Comparison of ENCODE assay signal across 7 mouse cellular contexts in genomic region chr11:106256775-106257174, GRCm38 (mm10). TPM values are rescaled to one million over a fixed set of nuclear protein-coding genes. Genes with fewer than 3 reads are reported as not detected.
DNase-seq lines count a peak whose midpoint lies in the region; ATAC-seq and TF ChIP-seq lines count a peak whose summit lies in the region.

No protein-coding gene starts in this region.

- peak overlapping the region; percentile 22; the same call in 1 of the 2 replicates for H3K4me3 ChIP-seq in testis, adult 2 months (ENCODE audit: control insufficient read depth, low read depth, low read length)
- H3K4me3 ChIP-seq in forebrain, embryonic 16.5 days (replicated peaks; ENCODE audit: low read length): peak overlapping the region; percentile 78
- H3K4me3 ChIP-seq in midbrain, embryonic 13.5 days (replicated peaks): peak overlapping the region; percentile 89

- peak overlapping the region; percentile 76; the same call in 1 of the 2 replicates for H3K9ac ChIP-seq in forebrain, embryonic 16.5 days (replicated peaks; ENCODE audit: low read depth, low read length)
- peak overlapping the region; percentile 88 for H3K9ac ChIP-seq in midbrain, embryonic 13.5 days (replicated peaks)

- no peaks in the 10 kb centered on the region for H3K27me3 ChIP-seq in testis, adult 2 months (ENCODE audit: control insufficient read depth, insufficient read depth, low read length)
- H3K27me3 ChIP-seq in forebrain, embryonic 16.5 days (replicated peaks; ENCODE audit: control insufficient read depth, insufficient read depth, low read length): no peaks in the 10 kb centered on the region
- H3K27me3 ChIP-seq in midbrain, embryonic 13.5 days: no peaks in the 10 kb centered on the region

- peaks cover 3% of the 10 kb centered on the region for H3K4me1 ChIP-seq in testis, adult 2 months (ENCODE audit: control insufficient read depth, insufficient read depth, low read length)
- H3K4me1 ChIP-seq in forebrain, embryonic 16.5 days (replicated peaks; ENCODE audit: control insufficient read depth, insufficient read depth, low read length): peaks cover 22% of the 10 kb centered on the region
- peaks cover 30% of the 10 kb centered on the region for H3K4me1 ChIP-seq in midbrain, embryonic 13.5 days (replicated peaks)

- no peak for ATAC-seq in forebrain, embryonic 16.5 days
- ATAC-seq in midbrain, embryonic 13.5 days: no peak
- no peak for ATAC-seq in CD4-positive, CD25-positive, alpha-beta regulatory T cell, adult 4 months

- no peaks in the 10 kb centered on the region for H3K9me3 ChIP-seq in forebrain, embryonic 16.5 days (ENCODE audit: control insufficient read depth, low read length)
- H3K9me3 ChIP-seq in midbrain, embryonic 13.5 days: no peaks in the 10 kb centered on the region

- no peak overlapping the region for H3K27ac ChIP-seq in testis, adult 2 months (ENCODE audit: control insufficient read depth, insufficient read depth, low read depth, low read length)
- no peak overlapping the region for H3K27ac ChIP-seq in forebrain, embryonic 16.5 days (ENCODE audit: low read length)
- H3K27ac ChIP-seq in midbrain, embryonic 13.5 days: no peak overlapping the region

- no peaks in the 10 kb centered on the region for H3K36me3 ChIP-seq in testis, adult 2 months (ENCODE audit: control insufficient read depth, insufficient read depth, low read length)
- H3K36me3 ChIP-seq in forebrain, embryonic 16.5 days (ENCODE audit: control insufficient read depth, insufficient read depth): peaks cover 4% of the 10 kb centered on the region
- H3K36me3 ChIP-seq in midbrain, embryonic 13.5 days: peaks cover 60% of the 10 kb centered on the region

- TF ChIP-seq CTCF in testis, adult 2 months (IDR thresholded peaks at IDR 0.05; ENCODE audit: control insufficient read depth, insufficient read depth, insufficient replicate concordance, low read depth, low read length): no peak

- DNase-seq in testis, postnatal 10 days (ENCODE audit: low spot score): no peak
- peak; percentile 51 to 70 for DNase-seq in kidney, postnatal 36 days
- no peak for DNase-seq in thymus, adult 18-20 months

- 70% methylated on average over 5 of the region's 5 CpGs for WGBS in forebrain, embryonic 16.5 days
- WGBS in midbrain, embryonic 13.5 days: 71% methylated on average over 5 of the region's 5 CpGs

- H3K4me2 ChIP-seq in forebrain, embryonic 16.5 days (ENCODE audit: low read length): peak overlapping the region; percentile 67
- H3K4me2 ChIP-seq in midbrain, embryonic 13.5 days (replicated peaks): peak overlapping the region; percentile 97

- TF ChIP-seq POLR2A in testis, adult 2 months (IDR thresholded peaks at IDR 0.05; ENCODE audit: control insufficient read depth, low read depth, low read length): no peak

RNA-seq across cellular contexts. Expression of gene Psmc5, which starts 0.8 kb away (rescaled TPM):
- 81.2 and 90.9 TPM in 2 replicates for polyA plus RNA-seq in testis, adult 2 months (2012; rRNA removed)
- polyA plus RNA-seq in forebrain, embryonic 16.5 days (2015; fragmentation: Nextera tagmentation; extraction: Ambion mirVana): 270 and 287 TPM in 2 replicates
- 324 and 341 TPM in 2 replicates for polyA plus RNA-seq in midbrain, embryonic 13.5 days (2015; fragmentation: Nextera tagmentation; extraction: Ambion mirVana)
- polyA plus RNA-seq in CD4-positive, CD25-positive, alpha-beta regulatory T cell, adult 4 months (2017; shearing (Covaris generic)): 100 to 1,000 TPM; 161 to 197 TPM

RNA-seq across cellular contexts. Expression of gene Ftsj3, which starts 0.9 kb away (rescaled TPM):
- 16.0 and 17.2 TPM in 2 replicates for polyA plus RNA-seq in testis, adult 2 months (2012; rRNA removed)
- polyA plus RNA-seq in forebrain, embryonic 16.5 days (2015; fragmentation: Nextera tagmentation; extraction: Ambion mirVana): 40.7 and 41.8 TPM in 2 replicates
- polyA plus RNA-seq in midbrain, embryonic 13.5 days (2015; fragmentation: Nextera tagmentation; extraction: Ambion mirVana): 39.3 and 40.3 TPM in 2 replicates
- 10 to 100 TPM; 52.9 to 85.8 TPM for polyA plus RNA-seq in CD4-positive, CD25-positive, alpha-beta regulatory T cell, adult 4 months (2017; shearing (Covaris generic))

RNA-seq across cellular contexts. Expression of gene Smarcd2, which starts 16.0 kb away (rescaled TPM):
- polyA plus RNA-seq in testis, adult 2 months (2012; rRNA removed): 74.7 and 74.9 TPM in 2 replicates
- 12.4 and 13.7 TPM in 2 replicates for polyA plus RNA-seq in forebrain, embryonic 16.5 days (2015; fragmentation: Nextera tagmentation; extraction: Ambion mirVana)
- polyA plus RNA-seq in midbrain, embryonic 13.5 days (2015; fragmentation: Nextera tagmentation; extraction: Ambion mirVana): 10.8 and 11.4 TPM in 2 replicates
- 10 to 100 TPM; 12.3 to 23.7 TPM for polyA plus RNA-seq in CD4-positive, CD25-positive, alpha-beta regulatory T cell, adult 4 months (2017; shearing (Covaris generic))

RNA-seq across cellular contexts. Expression of gene Tcam1, which starts 19.7 kb away (rescaled TPM):
- 92.3 and 97.5 TPM in 2 replicates for polyA plus RNA-seq in testis, adult 2 months (2012; rRNA removed)
- 0.11 and 0.17 TPM in 2 replicates for polyA plus RNA-seq in forebrain, embryonic 16.5 days (2015; fragmentation: Nextera tagmentation; extraction: Ambion mirVana)
- 0.16 and 0.18 TPM in 2 replicates for polyA plus RNA-seq in midbrain, embryonic 13.5 days (2015; fragmentation: Nextera tagmentation; extraction: Ambion mirVana)
- under 1 TPM; 0.39 TPM for polyA plus RNA-seq in CD4-positive, CD25-positive, alpha-beta regulatory T cell, adult 4 months (2017; shearing (Covaris generic))

RNA-seq across cellular contexts. Expression of gene Ddx42, which starts 40.0 kb away (rescaled TPM):
- polyA plus RNA-seq in testis, adult 2 months (2012; rRNA removed): 12.0 and 13.2 TPM in 2 replicates
- polyA plus RNA-seq in forebrain, embryonic 16.5 days (2015; fragmentation: Nextera tagmentation; extraction: Ambion mirVana): 112 and 115 TPM in 2 replicates
- polyA plus RNA-seq in midbrain, embryonic 13.5 days (2015; fragmentation: Nextera tagmentation; extraction: Ambion mirVana): 101 and 105 TPM in 2 replicates
- polyA plus RNA-seq in CD4-positive, CD25-positive, alpha-beta regulatory T cell, adult 4 months (2017; shearing (Covaris generic)): 100 to 1,000 TPM in 1 of 2 experiments, 10 to 100 TPM in 1; 84.7 to 135 TPM

Comparison
In these comparisons a context has a peak if more than half of its experiments do, and no peak if none do; other contexts are left out.
1. H3K4me3 ChIP-seq: peak in every context shown above with its lines; median percentile 89 in midbrain, embryonic 13.5 days; 78 in forebrain, embryonic 16.5 days; 22 in testis, adult 2 months.
2. DNase-seq: peak in kidney, postnatal 36 days (2 of 2); none in testis, postnatal 10 days (single experiment) and thymus, adult 18-20 months (0 of 2).